In the genomic region with DNA sequence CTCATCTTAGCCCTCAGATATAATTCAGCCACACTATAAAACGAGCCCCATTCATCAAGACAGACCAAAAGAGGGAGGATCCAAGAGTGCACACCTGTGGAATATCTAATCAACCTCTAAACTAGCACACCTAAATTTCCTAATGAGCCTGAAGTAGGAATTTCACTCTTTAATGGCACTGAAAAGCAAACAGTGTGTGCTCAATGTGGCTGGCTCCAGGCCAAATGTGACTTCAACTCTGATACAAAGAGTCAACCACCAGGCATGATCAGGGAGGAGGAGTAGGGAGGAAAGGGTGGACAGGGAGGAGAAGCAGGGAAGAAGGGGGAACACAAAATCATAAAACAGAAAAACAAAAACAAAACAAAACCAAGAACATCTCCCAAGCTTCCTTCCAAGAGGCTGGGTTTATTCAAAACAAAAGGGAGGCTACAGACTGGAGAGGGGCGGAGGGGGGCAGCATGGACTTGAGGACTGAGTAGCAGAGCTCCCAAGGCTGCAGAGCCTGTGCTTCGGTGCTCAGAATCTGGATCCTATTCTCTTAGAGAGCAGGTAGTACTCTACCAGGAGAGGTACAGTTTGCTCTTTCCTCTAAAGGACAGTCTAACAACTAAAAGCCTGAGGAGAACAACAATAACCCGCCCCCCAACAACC, we compare ENCODE assay signal across 8 mouse cellular contexts.
DNase-seq lines count a peak whose midpoint lies in the region; ATAC-seq and TF ChIP-seq lines count a peak whose summit lies in the region.

No protein-coding gene starts in this region.

- H3K9ac ChIP-seq in forebrain, postnatal 0 days: no peak overlapping the region
- no peak overlapping the region for H3K9ac ChIP-seq in neural tube, embryonic 15.5 days (replicated peaks)

- no peaks in the 10 kb centered on the region for H3K36me3 ChIP-seq in heart, embryonic 10.5 days
- no peaks in the 10 kb centered on the region for H3K36me3 ChIP-seq in forebrain, postnatal 0 days (ENCODE audit: insufficient read depth)
- H3K36me3 ChIP-seq in neural tube, embryonic 15.5 days: no peaks in the 10 kb centered on the region

- H3K4me1 ChIP-seq in heart, embryonic 10.5 days: peaks cover 19% of the 10 kb centered on the region
- peaks cover 3% of the 10 kb centered on the region; the same call in 1 of the 2 replicates for H3K4me1 ChIP-seq in forebrain, postnatal 0 days (ENCODE audit: insufficient read depth)
- H3K4me1 ChIP-seq in neural tube, embryonic 15.5 days: peaks cover 23% of the 10 kb centered on the region

- H3K4me2 ChIP-seq in forebrain, postnatal 0 days (ENCODE audit: low read depth): no peak overlapping the region
- no peak overlapping the region for H3K4me2 ChIP-seq in neural tube, embryonic 15.5 days

- 71% methylated on average over 4 of the region's 4 CpGs for WGBS in heart, embryonic 10.5 days
- 35% methylated on average over 4 of the region's 4 CpGs for WGBS in forebrain, postnatal 0 days
- WGBS in neural tube, embryonic 15.5 days: 58% methylated on average over 4 of the region's 4 CpGs

- H3K9me3 ChIP-seq in heart, embryonic 10.5 days: no peaks in the 10 kb centered on the region
- H3K9me3 ChIP-seq in forebrain, postnatal 0 days (ENCODE audit: low read length): no peaks in the 10 kb centered on the region
- no peaks in the 10 kb centered on the region for H3K9me3 ChIP-seq in neural tube, embryonic 15.5 days (replicated peaks)

- H3K27ac ChIP-seq in heart, embryonic 10.5 days: no peak overlapping the region
- no peak overlapping the region for H3K27ac ChIP-seq in forebrain, postnatal 0 days (ENCODE audit: low read depth, low read length)
- H3K27ac ChIP-seq in neural tube, embryonic 15.5 days (replicated peaks): no peak overlapping the region

- no peak for TF ChIP-seq CTCF in forebrain, postnatal 0 days (IDR thresholded peaks at IDR 0.05; ENCODE audit: low read depth)

- peak; percentile 5 for DNase-seq in heart, adult 8-10 months (ENCODE audit: low spot score)
- no peak for DNase-seq in heart, embryonic 10.5 days (ENCODE audit: low spot score)
- peak; percentile 51 for DNase-seq in adrenal gland, postnatal 10 days
- DNase-seq in forebrain, postnatal 0 days: peak; percentile 30
- DNase-seq in lung, postnatal 10 days: peak; percentile 37
- DNase-seq in spleen, postnatal 4 days (ENCODE audit: low spot score in 2 of 2): no peak

- no peak overlapping the region for H3K4me3 ChIP-seq in heart, embryonic 10.5 days
- no peak overlapping the region for H3K4me3 ChIP-seq in forebrain, postnatal 0 days (ENCODE audit: low read depth, low read length)
- H3K4me3 ChIP-seq in neural tube, embryonic 15.5 days (replicated peaks): no peak overlapping the region

- no peaks in the 10 kb centered on the region for H3K27me3 ChIP-seq in heart, embryonic 10.5 days (ENCODE audit: insufficient read depth, poor library complexity, severe bottlenecking)
- no peaks in the 10 kb centered on the region for H3K27me3 ChIP-seq in forebrain, postnatal 0 days (ENCODE audit: insufficient read depth, low read length)
- no peaks in the 10 kb centered on the region for H3K27me3 ChIP-seq in neural tube, embryonic 15.5 days (replicated peaks)

- ATAC-seq in forebrain, postnatal 0 days: no peak
- no peak for ATAC-seq in neural tube, embryonic 15.5 days (ENCODE audit: low FRiP score)
- ATAC-seq in monocyte, adult 5-6 weeks (replicated peaks; ENCODE audit: insufficient number of reproducible peaks, low FRiP score, low TSS enrichment, poor library complexity, severe bottlenecking): no peak

Comparison
In these comparisons a context has a peak if more than half of its experiments do, and no peak if none do; other contexts are left out.
1. DNase-seq: peak in heart, adult 8-10 months (single experiment), adrenal gland, postnatal 10 days (single experiment), forebrain, postnatal 0 days (single experiment) and lung, postnatal 10 days (single experiment); none in heart, embryonic 10.5 days (single experiment) and spleen, postnatal 4 days (0 of 2).